Mouse (Mus musculus): ENCODE data around the gene Tmtc4. TPM values are rescaled to one million over a fixed set of nuclear protein-coding genes. Genes with fewer than 3 reads are reported as not detected.

Gene Tmtc4
- total and polyA plus RNA-seq, 2 experiments from 2014 or later, result 9.3 to 17.2 TPM

- ATAC-seq (ENCODE audit: insufficient read depth, low read depth), result no peak
- Histone ChIP-seq H3K9ac (replicated peaks; ENCODE audit: low read depth, low read length) (no peak overlapping the region), H3K27ac (ENCODE audit: low read depth) (no peak overlapping the region), H3K27me3 (ENCODE audit: control insufficient read depth, insufficient read depth, low read length) (no peaks in the 10 kb centered on the region), H3K36me3 (replicated peaks; ENCODE audit: control insufficient read depth, insufficient read depth, low read length) (peaks cover 10% of the 10 kb centered on the region; the same call in 1 of the 2 replicates), H3K4me1 (ENCODE audit: control insufficient read depth, insufficient read depth) (0 out of 2 replicates have a peak, but pooled peaks cover 8% of the 10 kb centered on the region), H3K4me2 (ENCODE audit: low read depth, low read length) (no peak overlapping the region), H3K9me3 (replicated peaks; ENCODE audit: control insufficient read depth, low read length) (no peaks in the 10 kb centered on the region), H3K4me3 (ENCODE audit: low read depth, low read length) (no peak overlapping the region)
- WGBS, result 73% methylated on average over 7 of the region's 7 CpGs
- TF ChIP-seq EP300 (IDR thresholded peaks at IDR 0.05; ENCODE audit: low read depth), result no peak
- TF ChIP-seq CTCF (IDR thresholded peaks at IDR 0.05; ENCODE audit: low read depth), result no peak
- no peak for DNase-seq (ENCODE audit: low spot score)
Observed at GRCm38 (mm10) chr14:122885893-122886292, 97.9 kb downstream of the Tmtc4 start.

- DNase-seq (ENCODE audit: low spot score), result no peak
- 0 out of 2 replicates have a peak, but pooled peaks cover 8% of the 10 kb centered on the region for H3K4me1 ChIP-seq (ENCODE audit: control insufficient read depth, insufficient read depth)
- no peak overlapping the region for H3K4me2 ChIP-seq (ENCODE audit: low read depth, low read length)
- no peak overlapping the region for H3K27ac ChIP-seq (ENCODE audit: low read depth)
- H3K27me3 ChIP-seq (ENCODE audit: control insufficient read depth, insufficient read depth, low read length), result no peaks in the 10 kb centered on the region
- H3K4me3 ChIP-seq (ENCODE audit: low read depth, low read length), result no peak overlapping the region
- H3K9me3 ChIP-seq (replicated peaks; ENCODE audit: control insufficient read depth, low read length), result no peaks in the 10 kb centered on the region
- ATAC-seq (ENCODE audit: insufficient read depth, low read depth), result no peak
- no peak overlapping the region for H3K9ac ChIP-seq (replicated peaks; ENCODE audit: low read depth, low read length)
- 62% methylated on average over 10 of the region's 10 CpGs for WGBS
- no peak for TF ChIP-seq EP300 (IDR thresholded peaks at IDR 0.05; ENCODE audit: low read depth)
- no peak for TF ChIP-seq CTCF (IDR thresholded peaks at IDR 0.05; ENCODE audit: low read depth)
- H3K36me3 ChIP-seq (replicated peaks; ENCODE audit: control insufficient read depth, insufficient read depth, low read length), result no peaks in the 10 kb centered on the region
Observed at GRCm38 (mm10) chr14:122883821-122884584, 99.8 kb downstream of the Tmtc4 start.

GRCm38 (mm10) chr14:122883410-122883806 lies 100.4 kb downstream of the Tmtc4 start:
- no peak for ATAC-seq (ENCODE audit: insufficient read depth, low read depth)
- H3K36me3 ChIP-seq (replicated peaks; ENCODE audit: control insufficient read depth, insufficient read depth, low read length), result no peaks in the 10 kb centered on the region
- H3K9ac ChIP-seq (replicated peaks; ENCODE audit: low read depth, low read length), result no peak overlapping the region
- WGBS, result 83% methylated on average over 4 of the region's 4 CpGs
- no peak overlapping the region for H3K27ac ChIP-seq (ENCODE audit: low read depth)
- 0 out of 2 replicates have a peak, but pooled peaks cover 4% of the 10 kb centered on the region for H3K4me1 ChIP-seq (ENCODE audit: control insufficient read depth, insufficient read depth)
- H3K4me2 ChIP-seq (ENCODE audit: low read depth, low read length), result no peak overlapping the region
- no peak overlapping the region for H3K4me3 ChIP-seq (ENCODE audit: low read depth, low read length)
- no peaks in the 10 kb centered on the region for H3K9me3 ChIP-seq (replicated peaks; ENCODE audit: control insufficient read depth, low read length)
- no peak for DNase-seq (ENCODE audit: low spot score)
- no peaks in the 10 kb centered on the region for H3K27me3 ChIP-seq (ENCODE audit: control insufficient read depth, insufficient read depth, low read length)
- TF ChIP-seq EP300 (IDR thresholded peaks at IDR 0.05; ENCODE audit: low read depth), result no peak
- TF ChIP-seq CTCF (IDR thresholded peaks at IDR 0.05; ENCODE audit: low read depth), result no peak

GRCm38 (mm10) chr14:122882795-122883409 lies 100.9 kb downstream of the Tmtc4 start:
- no peak overlapping the region for H3K27ac ChIP-seq (ENCODE audit: low read depth)
- DNase-seq (ENCODE audit: low spot score) (no peak), ATAC-seq (ENCODE audit: insufficient read depth, low read depth) (no peak)
- TF ChIP-seq CTCF (IDR thresholded peaks at IDR 0.05; ENCODE audit: low read depth) (no peak), EP300 (IDR thresholded peaks at IDR 0.05; ENCODE audit: low read depth) (no peak)
- no peaks in the 10 kb centered on the region for H3K36me3 ChIP-seq (replicated peaks; ENCODE audit: control insufficient read depth, insufficient read depth, low read length)
- H3K4me2 ChIP-seq (ENCODE audit: low read depth, low read length), result no peak overlapping the region
- H3K4me1 ChIP-seq (ENCODE audit: control insufficient read depth, insufficient read depth), result 0 out of 2 replicates have a peak, but pooled peaks cover 3% of the 10 kb centered on the region
- no peak overlapping the region for H3K9ac ChIP-seq (replicated peaks; ENCODE audit: low read depth, low read length)
- no peaks in the 10 kb centered on the region for H3K9me3 ChIP-seq (replicated peaks; ENCODE audit: control insufficient read depth, low read length)
- no peaks in the 10 kb centered on the region for H3K27me3 ChIP-seq (ENCODE audit: control insufficient read depth, insufficient read depth, low read length)
- no peak overlapping the region for H3K4me3 ChIP-seq (ENCODE audit: low read depth, low read length)
- WGBS, result 81% methylated on average over 7 of the region's 7 CpGs

GRCm38 (mm10) chr14:122882201-122882639 lies 101.6 kb downstream of the Tmtc4 start:
- DNase-seq (ENCODE audit: low spot score) (no peak), ATAC-seq (ENCODE audit: insufficient read depth, low read depth) (no peak)
- WGBS, result 78% methylated on average over 9 of the region's 9 CpGs
- H3K4me1 ChIP-seq (ENCODE audit: control insufficient read depth, insufficient read depth), result no peaks in the 10 kb centered on the region
- H3K4me2 ChIP-seq (ENCODE audit: low read depth, low read length), result no peak overlapping the region
- no peak overlapping the region for H3K27ac ChIP-seq (ENCODE audit: low read depth)
- no peaks in the 10 kb centered on the region for H3K27me3 ChIP-seq (ENCODE audit: control insufficient read depth, insufficient read depth, low read length)
- H3K4me3 ChIP-seq (ENCODE audit: low read depth, low read length), result no peak overlapping the region
- H3K9me3 ChIP-seq (replicated peaks; ENCODE audit: control insufficient read depth, low read length), result no peaks in the 10 kb centered on the region
- H3K36me3 ChIP-seq (replicated peaks; ENCODE audit: control insufficient read depth, insufficient read depth, low read length), result no peaks in the 10 kb centered on the region
- no peak for TF ChIP-seq CTCF (IDR thresholded peaks at IDR 0.05; ENCODE audit: low read depth)
- TF ChIP-seq EP300 (IDR thresholded peaks at IDR 0.05; ENCODE audit: low read depth), result no peak
- H3K9ac ChIP-seq (replicated peaks; ENCODE audit: low read depth, low read length), result no peak overlapping the region

Measured in heart, postnatal 0 days (tissue).